Mouse (Mus musculus) liver, embryonic 12.5 days (tissue): Measurements from ENCODE around the gene Col23a1. TPM values are rescaled to one million over a fixed set of nuclear protein-coding genes. Genes with fewer than 3 reads are reported as not detected.

ENCODE experiments used
- ATAC-seq: fragments of 200-750 bp; cut with Nextera tagmentation; 2 replicates; pipeline ENCODE4 v1.8.0; 2017; ENCODE audit warnings: moderate number of reproducible peaks, mild to moderate bottlenecking, moderate library complexity
- H3K27ac ChIP-seq: fragments of 300-500 bp; sonication (generic); 2 replicates; pipeline ENCODE4 v1.5.1; 2016; ENCODE audit warnings: mild to moderate bottlenecking
- H3K27me3 ChIP-seq: fragments of 300-500 bp; sonication (generic); replicated peaks from 2 replicates; pipeline ENCODE4 v1.6.1; 2016; ENCODE audit warnings: mild to moderate bottlenecking, moderate library complexity
- H3K36me3 ChIP-seq: fragments of 300-500 bp; sonication (generic); 2 replicates; pipeline ENCODE4 v1.6.1; 2016; ENCODE audit warnings: mild to moderate bottlenecking, moderate library complexity
- H3K4me1 ChIP-seq: fragments of 300-500 bp; sonication (generic); 2 replicates; pipeline ENCODE4 v1.6.1; 2016
- H3K4me2 ChIP-seq: fragments of 300-500 bp; sonication (generic); 2 replicates; pipeline ENCODE4 v1.6.1; 2016; ENCODE audit warnings: mild to moderate bottlenecking, moderate library complexity
- H3K4me3 ChIP-seq: fragments of 300-500 bp; sonication (generic); 2 replicates; pipeline ENCODE4 v1.5.1; 2016; ENCODE audit warnings: mild to moderate bottlenecking, moderate library complexity
- H3K9ac ChIP-seq: fragments of 300-500 bp; sonication (generic); 2 replicates; pipeline ENCODE4 v1.6.1; 2016; ENCODE audit warnings: mild to moderate bottlenecking, moderate library complexity
- H3K9me3 ChIP-seq: fragments of 300-500 bp; sonication (generic); replicated peaks from 2 replicates; pipeline ENCODE4 v1.6.1; 2016; ENCODE audit warnings: mild to moderate bottlenecking, moderate library complexity
- WGBS: fragments of 180-500 bp; shearing (Covaris S2); methylation state at CpG from one replicate; pipeline ENCODE4 v1.1.7; 2016; ENCODE audit not compliant: insufficient replicate concordance; 5-methylcytosine and 5-hydroxymethylcytosine counted together
- polyA plus RNA-seq: library from polyadenylated mRNA; unstranded; fragments of >200 nt; fragmentation: Nextera tagmentation; extraction: Ambion mirVana; gene quantifications from 2 replicates; pipeline ENCODE4 v1.2.1, GENCODE M21; 2016

Gene Col23a1
- polyA plus RNA-seq: 0.75 and 0.79 TPM in 2 replicates

- H3K4me2 ChIP-seq: peak within 1 kb of the TSS; percentile 81
- H3K27me3 ChIP-seq: peaks cover 62% of the 10 kb centered on the region
- H3K27ac ChIP-seq: no peak within 1 kb of the TSS
- H3K9ac ChIP-seq: peak within 1 kb of the TSS; percentile 47
- peak; percentile 79 for ATAC-seq
- no peaks in the 10 kb centered on the region for H3K9me3 ChIP-seq
- peak within 1 kb of the TSS; percentile 63 for H3K4me3 ChIP-seq
- WGBS: under 1% methylated on average over 38 of the region's 38 CpGs
- H3K4me1 ChIP-seq: peaks cover 14% of the 10 kb centered on the region
- H3K36me3 ChIP-seq: peaks cover 4% of the 10 kb centered on the region; the same call in 1 of the 2 replicates
These were observed at the start of gene Col23a1 for GRCm38 (mm10) chr11:51289564-51290041. TSS of gene Col23a1 (plus strand) at chr11:51289920.

- 55% methylated on average over 2 of the region's 2 CpGs for WGBS
- Histone ChIP-seq H3K4me3 (no peak overlapping the region), H3K27me3 (no peaks in the 10 kb centered on the region), H3K4me2 (no peak overlapping the region), H3K9ac (no peak overlapping the region), H3K36me3 (no peaks in the 10 kb centered on the region), H3K27ac (no peak overlapping the region), H3K4me1 (no peaks in the 10 kb centered on the region), H3K9me3 (no peaks in the 10 kb centered on the region)
- no peak for ATAC-seq
These were observed 46.8 kb upstream of the Col23a1 start for GRCm38 (mm10) chr11:51242897-51243296.

- Histone ChIP-seq H3K4me2 (no peak overlapping the region), H3K27ac (no peak overlapping the region), H3K36me3 (no peaks in the 10 kb centered on the region), H3K9ac (no peak overlapping the region), H3K9me3 (no peaks in the 10 kb centered on the region), H3K27me3 (0 out of 2 replicates have a peak, but pooled peaks cover 3% of the 10 kb centered on the region), H3K4me1 (peaks cover 5% of the 10 kb centered on the region), H3K4me3 (no peak overlapping the region)
- WGBS: 73% methylated on average over 4 of the region's 4 CpGs
- no peak for ATAC-seq
These were observed 32.7 kb upstream of the Col23a1 start for GRCm38 (mm10) chr11:51257006-51257405.

GRCm38 (mm10) chr11:51261680-51262219, 28.0 kb upstream of the Col23a1 start, which contains the start of gene Clk4:
TSS of gene Clk4 (plus strand) at chr11:51261730.
- Histone ChIP-seq H3K27me3 (no peaks in the 10 kb centered on the region), H3K4me3 (peak within 1 kb of the TSS; percentile 87), H3K36me3 (peaks cover 5% of the 10 kb centered on the region), H3K9ac (peak within 1 kb of the TSS; percentile 77), H3K9me3 (no peaks in the 10 kb centered on the region), H3K27ac (peak within 1 kb of the TSS; percentile 95), H3K4me2 (peak within 1 kb of the TSS; percentile 91), H3K4me1 (peaks cover 36% of the 10 kb centered on the region)
- ATAC-seq: no peak
- 59% methylated on average over 3 of the region's 3 CpGs for WGBS

GRCm38 (mm10) chr11:51262342-51263285, 27.1 kb upstream of the Col23a1 start, which contains the start of gene BC049762:
TSS of gene BC049762 (minus strand) at chr11:51263046.
- WGBS: 5% methylated on average over 57 of the region's 57 CpGs
- peak within 1 kb of the TSS; percentile 95 for H3K27ac ChIP-seq
- H3K27me3 ChIP-seq: no peaks in the 10 kb centered on the region

GRCm38 (mm10) chr11:51263286-51263831, 26.4 kb upstream of the Col23a1 start:
- WGBS: under 1% methylated on average over 50 of the region's 50 CpGs
- Histone ChIP-seq H3K27ac (peak overlapping the region; percentile 95), H3K4me1 (peaks cover 37% of the 10 kb centered on the region), H3K4me2 (peak overlapping the region; percentile 91), H3K9ac (peak overlapping the region; percentile 96), H3K9me3 (no peaks in the 10 kb centered on the region), H3K36me3 (peaks cover 18% of the 10 kb centered on the region), H3K4me3 (peak overlapping the region; percentile 87), H3K27me3 (no peaks in the 10 kb centered on the region)
- peak; percentile 48 for ATAC-seq

More at GRCm38 (mm10) chr11:51262342-51263285, 27.1 kb upstream of the Col23a1 start, which contains the start of gene BC049762:
- peak within 1 kb of the TSS; percentile 87 for H3K4me3 ChIP-seq
- peaks cover 37% of the 10 kb centered on the region for H3K4me1 ChIP-seq
- peak within 1 kb of the TSS; percentile 96 for H3K9ac ChIP-seq
- peak; percentile 94 for ATAC-seq
- peaks cover 14% of the 10 kb centered on the region for H3K36me3 ChIP-seq
- H3K9me3 ChIP-seq: no peaks in the 10 kb centered on the region
- peak within 1 kb of the TSS; percentile 91 for H3K4me2 ChIP-seq

GRCm38 (mm10) chr11:51264352-51264751, 25.4 kb upstream of the Col23a1 start:
- H3K36me3 ChIP-seq: peaks cover 26% of the 10 kb centered on the region
- no peaks in the 10 kb centered on the region for H3K27me3 ChIP-seq
- 8% methylated on average over 6 of the region's 6 CpGs for WGBS
- H3K9ac ChIP-seq: peak overlapping the region; percentile 96
- no peak for ATAC-seq
- H3K4me1 ChIP-seq: peaks cover 37% of the 10 kb centered on the region
- no peaks in the 10 kb centered on the region for H3K9me3 ChIP-seq
- H3K27ac ChIP-seq: peak overlapping the region; percentile 95
- H3K4me2 ChIP-seq: peak overlapping the region; percentile 91
- peak overlapping the region; percentile 87 for H3K4me3 ChIP-seq

GRCm38 (mm10) chr11:51265326-51265725, 24.4 kb upstream of the Col23a1 start:
- 45% methylated on average over 3 of the region's 3 CpGs for WGBS
- ATAC-seq: no peak
- H3K27ac ChIP-seq: peak overlapping the region; percentile 95; the same call in 1 of the 2 replicates
- H3K4me3 ChIP-seq: peak overlapping the region; percentile 87
- peaks cover 37% of the 10 kb centered on the region for H3K4me1 ChIP-seq
- H3K36me3 ChIP-seq: peaks cover 35% of the 10 kb centered on the region
- H3K27me3 ChIP-seq: no peaks in the 10 kb centered on the region
- no peaks in the 10 kb centered on the region for H3K9me3 ChIP-seq
- peak overlapping the region; percentile 91 for H3K4me2 ChIP-seq
- peak overlapping the region; percentile 96 for H3K9ac ChIP-seq

- H3K4me1 ChIP-seq: no peaks in the 10 kb centered on the region
These were observed 15.3 kb upstream of the Col23a1 start for GRCm38 (mm10) chr11:51274418-51274817.

GRCm38 (mm10) chr11:51290066-51290955, 591 bp downstream of the Col23a1 start:
- Histone ChIP-seq H3K36me3 (no peaks in the 10 kb centered on the region), H3K27me3 (peaks cover 62% of the 10 kb centered on the region), H3K9ac (peak overlapping the region; percentile 47), H3K9me3 (no peaks in the 10 kb centered on the region), H3K27ac (no peak overlapping the region), H3K4me3 (peak overlapping the region; percentile 63), H3K4me1 (peaks cover 14% of the 10 kb centered on the region), H3K4me2 (peak overlapping the region; percentile 81)
- WGBS: 2% methylated on average over 71 of the region's 74 CpGs
- peak; percentile 43 for ATAC-seq

More at GRCm38 (mm10) chr11:51274418-51274817, 15.3 kb upstream of the Col23a1 start:
- no peak overlapping the region for H3K4me2 ChIP-seq
- no peak overlapping the region for H3K27ac ChIP-seq
- no peak overlapping the region for H3K9ac ChIP-seq
- 89% methylated on average over 1 of the region's 1 CpGs for WGBS
- no peak overlapping the region for H3K4me3 ChIP-seq
- ATAC-seq: no peak
- no peaks in the 10 kb centered on the region for H3K27me3 ChIP-seq
- H3K36me3 ChIP-seq: peaks cover 94% of the 10 kb centered on the region
- no peaks in the 10 kb centered on the region for H3K9me3 ChIP-seq
